Mouse (Mus musculus) kidney, adult 2 months (tissue): ENCODE results near the gene Krt23.

ENCODE experiments used
- CTCF ChIP-seq: fragments of 200-500 bp; conservative IDR thresholded peaks from 2 replicates; pipeline ENCODE4 v1.5.1; 2011; ENCODE audit warnings: low read depth, mild to moderate bottlenecking, control low read depth, low read length, moderate library complexity, mixed read lengths; ENCODE audit not compliant: insufficient read depth, insufficient read length
- POLR2A ChIP-seq: fragments of 200-500 bp; IDR thresholded peaks from one replicate; pipeline ENCODE4 v1.6.1; 2011; ENCODE audit warnings: low read depth, low read length, control low read depth

- no peak for TF ChIP-seq CTCF
- no peak for TF ChIP-seq POLR2A
Measured at GRCm38 (mm10) chr11:99437972-99438371, 55.0 kb downstream of the Krt23 start, which contains the start of gene Krt20.
